Mouse (Mus musculus) G1E (cell line): ENCODE measurements around the gene A3galt2. TPM values are rescaled to one million over a fixed set of nuclear protein-coding genes. Genes with fewer than 3 reads are reported as not detected.

Experiments
- ATAC-seq: 2 replicates; pipeline ENCODE4 v1.8.0; 2016; ENCODE audit warnings: mild to moderate bottlenecking; ENCODE audit not compliant: insufficient number of reproducible peaks, poor library complexity, low FRiP score, severe bottlenecking; ENCODE audit errors: extremely low read depth
- DNase-seq: peaks from one replicate; pipeline ENCODE4 v3.0.0; 2012; ENCODE audit warnings: low spot score
- H3K27me3 ChIP-seq: 2 replicates; pipeline ENCODE4 v1.6.1; 2012; ENCODE audit warnings: mild to moderate bottlenecking, low read length, inconsistent platforms; ENCODE audit not compliant: insufficient read depth
- H3K36me3 ChIP-seq: replicated peaks from 2 replicates; pipeline ENCODE3; 2012; ENCODE audit warnings: mild to moderate bottlenecking, inconsistent platforms
- H3K4me1 ChIP-seq: 2 replicates; pipeline ENCODE4 v1.6.1; 2012; ENCODE audit warnings: low read depth, low read length, inconsistent platforms, mixed read lengths; ENCODE audit not compliant: insufficient read depth
- H3K4me3 ChIP-seq: 2 replicates; pipeline ENCODE4 v1.5.1; 2012; ENCODE audit warnings: low read depth, mild to moderate bottlenecking, inconsistent platforms, low read length, moderate library complexity, mixed read lengths
- H3K9me3 ChIP-seq: replicated peaks from 2 replicates; pipeline ENCODE4 v1.6.1; 2012; ENCODE audit warnings: inconsistent platforms
- CTCF ChIP-seq: IDR thresholded peaks from 2 replicates; pipeline ENCODE4 v1.5.1; 2012; ENCODE audit warnings: low read depth, low read length, inconsistent platforms, mixed read lengths
- GATA1 ChIP-seq: IDR thresholded peaks from 2 replicates; pipeline ENCODE4 v1.6.1; 2012; ENCODE audit warnings: borderline replicate concordance, low read length, inconsistent platforms, mixed read lengths
- GATA2 ChIP-seq: IDR thresholded peaks from 2 replicates; pipeline ENCODE4 v1.6.1; 2012; ENCODE audit warnings: low read depth, low read length, inconsistent platforms, borderline replicate concordance
- POLR2AphosphoS5 ChIP-seq: IDR thresholded peaks from 2 replicates; pipeline ENCODE4 v1.6.1; 2012; ENCODE audit warnings: low read depth, low read length, inconsistent platforms; ENCODE audit not compliant: insufficient replicate concordance
- TAL1 ChIP-seq: conservative IDR thresholded peaks from 2 replicates; pipeline ENCODE4 v1.6.1; 2012; ENCODE audit warnings: low read depth, low read length, inconsistent platforms, mixed read lengths
- polyA plus RNA-seq: library from polyadenylated mRNA; stranded (reverse); fragments of >175 nt; gene quantifications from 2 replicates; pipeline ENCODE4 v1.2.3, GENCODE M21; 2012
- total RNA-seq, 2 experiments: library from RNA; stranded (forward) in 1 of 2; stranded (reverse) in 1 of 2; fragments of 200-1000 nt in 1 of 2; fragments of >200 nt in 1 of 2; fragmentation: Nextera tagmentation in 1 of 2; gene quantifications; 2 replicates each; pipeline ENCODE4 v1.2.3; 2014 to 2017

The A3galt2 gene
- total and polyA plus RNA-seq, 3 experiments = 0.16 TPM; not detected in 2

- DNase-seq (no peak), ATAC-seq (no peak)
- no peaks in the 10 kb centered on the region for H3K27me3 ChIP-seq
- peaks cover 3% of the 10 kb centered on the region; the same call in 1 of the 2 replicates for H3K4me1 ChIP-seq
- H3K9me3 ChIP-seq = no peaks in the 10 kb centered on the region
- no peak overlapping the region for H3K4me3 ChIP-seq
- peaks cover 73% of the 10 kb centered on the region for H3K36me3 ChIP-seq
- TF ChIP-seq TAL1 (no peak), GATA2 (no peak), GATA1 (no peak), CTCF (no peak), POLR2AphosphoS5 (no peak)
Measured at GRCm38 (mm10) chr4:128740878-128741277, 14.3 kb upstream of the A3galt2 start.

DNA sequence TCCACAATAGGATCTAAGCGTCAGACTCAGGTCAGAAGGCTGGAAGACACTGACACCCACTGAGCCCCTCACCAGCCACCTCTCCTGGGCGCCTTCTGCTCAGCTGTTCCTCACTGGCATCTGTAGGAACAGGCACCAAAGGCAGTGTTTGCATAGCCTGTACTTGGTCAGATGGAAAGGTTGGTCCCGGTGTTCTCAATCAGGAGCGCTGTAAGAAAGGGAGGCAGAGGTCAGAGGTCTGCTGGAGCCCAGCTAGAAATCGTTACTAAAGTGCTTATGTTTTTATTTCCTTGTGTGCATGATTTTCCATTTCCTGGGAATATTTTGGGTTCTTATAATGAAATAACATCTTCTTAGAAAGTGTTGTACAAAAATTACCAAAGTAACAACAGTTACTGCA is 13.3 kb upstream of the A3galt2 start:
- no peak for DNase-seq
- TF ChIP-seq GATA1 = no peak
- TF ChIP-seq POLR2AphosphoS5 = no peak
- no peak for TF ChIP-seq TAL1
- no peak for TF ChIP-seq GATA2
- TF ChIP-seq CTCF = no peak
- peaks cover 75% of the 10 kb centered on the region for H3K36me3 ChIP-seq
- no peak for ATAC-seq
- H3K27me3 ChIP-seq = no peaks in the 10 kb centered on the region
- peaks cover 3% of the 10 kb centered on the region; the same call in 1 of the 2 replicates for H3K4me1 ChIP-seq
- no peak overlapping the region for H3K4me3 ChIP-seq
- no peaks in the 10 kb centered on the region for H3K9me3 ChIP-seq

DNA sequence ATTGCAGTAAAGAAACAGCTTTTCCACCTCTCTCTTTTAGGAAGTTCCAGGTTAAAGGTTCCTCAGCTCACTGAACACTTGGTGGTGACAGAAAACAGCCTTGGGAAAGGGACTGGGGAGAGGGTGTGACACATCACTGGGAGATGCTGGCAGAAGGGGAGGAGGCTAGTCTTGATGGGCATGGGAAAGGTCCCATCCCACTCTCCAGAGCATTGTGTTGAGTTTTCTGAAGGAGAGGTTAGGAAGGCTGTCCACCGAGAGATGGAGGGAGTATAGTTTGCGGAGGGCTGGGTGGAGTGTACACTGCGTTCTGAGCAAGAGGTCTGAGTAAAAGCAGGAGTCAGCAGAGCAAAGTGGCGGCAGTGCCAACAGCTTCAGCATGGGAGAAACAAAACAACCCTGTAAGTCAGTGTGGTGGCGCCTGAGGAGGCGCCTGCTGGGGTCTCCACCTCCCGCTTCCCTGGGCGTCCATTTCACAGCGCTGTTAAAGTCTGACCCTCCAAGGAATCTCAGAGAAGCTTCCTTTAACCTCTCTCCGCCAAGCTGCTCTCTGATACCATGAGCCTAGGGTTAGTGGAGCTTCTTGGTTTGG is 12.7 kb upstream of the A3galt2 start:
- H3K9me3 ChIP-seq = no peaks in the 10 kb centered on the region
- TF ChIP-seq GATA2 (no peak), TAL1 (no peak), CTCF (no peak), GATA1 (no peak), POLR2AphosphoS5 (no peak)
- H3K4me1 ChIP-seq = peaks cover 3% of the 10 kb centered on the region; the same call in 1 of the 2 replicates
- no peak overlapping the region for H3K4me3 ChIP-seq
- H3K27me3 ChIP-seq = no peaks in the 10 kb centered on the region
- DNase-seq = no peak
- H3K36me3 ChIP-seq = peaks cover 75% of the 10 kb centered on the region
- no peak for ATAC-seq

DNA sequence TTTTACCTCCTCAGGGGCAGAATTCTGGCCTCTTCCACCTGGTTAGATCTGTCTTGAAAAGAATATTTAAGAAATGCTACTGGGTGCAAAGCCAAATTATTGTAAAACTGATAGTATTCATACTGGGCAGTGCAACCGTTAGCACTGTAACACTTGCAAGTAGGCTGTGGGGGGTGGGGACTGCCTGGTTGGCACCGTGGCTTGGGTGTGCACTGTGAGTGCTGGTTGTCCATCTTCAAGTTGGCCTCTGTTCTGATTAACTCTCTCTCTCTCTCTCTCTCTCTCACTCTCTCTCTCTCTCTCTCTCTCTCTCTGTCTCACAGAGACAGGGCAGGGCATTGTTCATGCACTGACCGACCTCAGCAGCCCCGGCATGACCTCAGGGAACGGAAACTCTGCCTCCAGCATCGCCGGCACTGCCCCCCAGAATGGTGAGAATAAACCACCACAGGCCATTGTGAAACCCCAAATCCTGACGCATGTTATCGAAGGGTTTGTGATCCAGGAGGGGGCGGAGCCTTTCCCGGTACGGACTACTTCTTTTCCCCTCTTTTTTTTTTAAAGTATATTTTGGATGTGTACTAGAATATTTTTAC is 12.0 kb upstream of the A3galt2 start:
- no peak for TF ChIP-seq TAL1
- TF ChIP-seq POLR2AphosphoS5 = no peak
- no peak for TF ChIP-seq GATA2
- TF ChIP-seq CTCF = no peak
- TF ChIP-seq GATA1 = no peak
- Histone ChIP-seq H3K9me3 (no peaks in the 10 kb centered on the region), H3K4me3 (no peak overlapping the region), H3K36me3 (peaks cover 75% of the 10 kb centered on the region), H3K4me1 (no peaks in the 10 kb centered on the region; the same call in 1 of the 2 replicates), H3K27me3 (no peaks in the 10 kb centered on the region)
- no peak for DNase-seq
- ATAC-seq = no peak

- Histone ChIP-seq H3K4me3 (no peak overlapping the region), H3K9me3 (no peaks in the 10 kb centered on the region), H3K36me3 (peaks cover 90% of the 10 kb centered on the region), H3K27me3 (no peaks in the 10 kb centered on the region), H3K4me1 (no peaks in the 10 kb centered on the region; the same call in 1 of the 2 replicates)
- no peak for TF ChIP-seq GATA2
- TF ChIP-seq TAL1 = no peak
- TF ChIP-seq GATA1 = no peak
- no peak for TF ChIP-seq CTCF
- TF ChIP-seq POLR2AphosphoS5 = no peak
- ATAC-seq = no peak
- no peak for DNase-seq
Measured at GRCm38 (mm10) chr4:128745160-128745559, 10.0 kb upstream of the A3galt2 start.

DNA sequence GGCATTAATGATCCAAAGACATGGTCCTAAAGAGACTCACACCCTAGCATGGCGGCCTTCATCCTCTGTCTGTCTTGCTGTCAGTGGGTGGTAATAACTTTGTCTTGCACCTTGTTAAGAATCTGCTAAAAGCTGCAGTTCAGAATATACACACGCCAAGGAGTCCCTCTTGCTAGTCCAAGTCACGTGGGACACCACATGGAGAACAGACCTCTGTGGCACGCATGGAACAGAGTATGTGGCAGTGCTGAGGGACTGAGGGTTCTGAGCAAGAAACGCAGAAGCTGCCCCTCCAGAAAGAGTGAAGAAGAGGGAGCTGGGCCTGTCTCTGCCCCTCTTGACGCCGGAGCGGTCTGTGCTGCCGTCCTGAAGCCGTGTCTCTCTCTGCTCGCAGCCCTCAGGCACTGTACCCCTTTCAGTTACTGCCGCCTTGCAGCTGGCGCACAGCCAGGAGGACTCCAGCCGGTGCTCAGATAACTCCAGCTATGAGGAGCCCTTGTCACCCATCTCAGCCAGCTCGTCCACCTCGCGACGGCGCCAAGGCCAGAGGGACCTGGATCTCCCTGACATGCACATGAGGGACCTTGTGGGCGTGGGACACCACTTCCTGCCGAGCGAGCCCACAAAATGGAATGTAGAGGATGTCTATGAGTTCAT is 7.4 kb upstream of the A3galt2 start:
- DNase-seq (peak; percentile 30), ATAC-seq (no peak)
- Histone ChIP-seq H3K36me3 (peaks cover 99% of the 10 kb centered on the region), H3K27me3 (no peaks in the 10 kb centered on the region), H3K4me1 (no peaks in the 10 kb centered on the region; the same call in 1 of the 2 replicates), H3K4me3 (no peak overlapping the region), H3K9me3 (no peaks in the 10 kb centered on the region)
- TF ChIP-seq GATA2 (no peak), POLR2AphosphoS5 (no peak)
